Mouse (Mus musculus) adrenal gland, postnatal 25 days (tissue): Measurements from ENCODE around the gene Tmem108. TPM values are rescaled to one million over a fixed set of nuclear protein-coding genes. Genes with fewer than 3 reads are reported as not detected.

ENCODE experiments used
- DNase-seq: peaks from one replicate; pipeline ENCODE4 v3.0.0; 2021; ENCODE audit warnings: mixed read lengths
- total RNA-seq: library from RNA; stranded (reverse); gene quantifications from 2 replicates; pipeline ENCODE4 v1.2.3, GENCODE M21; 2021

The Tmem108 gene
- total RNA-seq, 1 experiment from 2014 or later: 4.4 TPM

DNA sequence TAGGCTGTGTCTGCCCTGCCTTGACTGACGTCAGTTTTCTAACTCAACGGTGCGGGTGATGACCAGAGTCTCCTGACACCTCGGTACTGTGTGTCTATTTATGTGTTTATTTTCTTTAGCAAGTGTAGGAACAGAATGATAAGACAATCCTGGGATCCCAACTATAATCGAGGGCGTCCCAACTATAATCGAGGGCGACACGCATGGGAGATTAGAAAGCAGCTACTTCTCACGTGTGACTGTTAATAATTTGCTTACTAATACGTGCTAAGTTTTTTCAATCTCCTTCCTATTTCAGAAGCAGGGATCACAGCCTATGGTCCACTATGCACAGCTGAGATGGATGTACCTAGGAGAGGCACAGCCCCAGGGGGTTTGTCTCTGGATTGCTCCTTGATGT, 266.2 kb downstream of the Tmem108 start:
- DNase-seq: no peak

DNA sequence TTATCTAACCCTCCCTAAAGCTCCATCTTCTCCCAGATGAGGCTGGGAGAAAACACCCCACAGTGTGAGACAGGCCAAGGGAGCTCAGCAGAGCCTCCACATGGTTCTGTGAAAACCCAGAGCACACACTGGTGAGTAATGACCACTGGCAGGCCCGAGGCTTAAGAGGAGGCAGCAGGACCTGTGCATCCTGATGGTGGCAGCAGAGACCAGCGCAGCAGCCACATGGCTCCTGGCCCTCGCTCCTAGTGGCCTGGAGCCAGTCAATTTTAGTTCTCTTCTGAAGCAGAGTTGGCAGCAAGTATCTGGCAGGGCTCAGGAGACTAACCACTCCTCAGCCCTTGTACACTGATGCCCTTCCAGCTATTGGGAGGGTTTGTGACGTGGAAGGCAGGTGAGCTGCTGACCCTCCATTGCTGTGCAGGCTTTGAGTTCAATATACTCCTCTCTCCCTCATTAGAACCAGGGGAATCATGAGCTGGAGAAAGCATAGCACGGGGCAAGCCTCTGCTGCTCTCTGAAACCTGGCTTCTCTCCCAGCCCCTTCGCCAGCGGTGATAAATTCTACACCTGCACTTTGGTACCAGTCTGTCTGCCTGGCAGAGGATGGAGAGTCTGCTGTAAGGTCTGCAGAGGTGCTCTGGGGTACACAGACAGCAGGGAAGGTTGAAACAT, 267.2 kb downstream of the Tmem108 start:
- DNase-seq: peak; percentile 75

DNA sequence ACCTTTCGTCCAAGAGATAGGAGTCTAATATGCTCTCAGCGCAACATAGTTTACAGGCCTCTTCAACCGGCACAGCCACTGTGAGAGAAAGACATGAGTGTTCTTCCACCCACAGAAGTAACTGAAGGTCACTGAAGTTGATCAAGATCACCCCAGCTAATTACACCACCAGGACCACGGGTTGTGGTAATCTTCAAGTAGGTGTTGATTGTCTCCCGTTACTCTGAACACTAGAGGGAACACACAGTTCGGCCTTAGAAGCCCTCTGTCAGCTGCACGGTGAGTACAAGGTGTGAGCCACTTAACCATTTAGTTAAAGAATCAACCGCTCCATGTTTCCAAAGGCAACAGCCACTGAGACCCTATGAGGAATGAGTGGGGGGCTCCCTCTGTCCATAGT, 269.7 kb downstream of the Tmem108 start:
- DNase-seq: no peak

DNA sequence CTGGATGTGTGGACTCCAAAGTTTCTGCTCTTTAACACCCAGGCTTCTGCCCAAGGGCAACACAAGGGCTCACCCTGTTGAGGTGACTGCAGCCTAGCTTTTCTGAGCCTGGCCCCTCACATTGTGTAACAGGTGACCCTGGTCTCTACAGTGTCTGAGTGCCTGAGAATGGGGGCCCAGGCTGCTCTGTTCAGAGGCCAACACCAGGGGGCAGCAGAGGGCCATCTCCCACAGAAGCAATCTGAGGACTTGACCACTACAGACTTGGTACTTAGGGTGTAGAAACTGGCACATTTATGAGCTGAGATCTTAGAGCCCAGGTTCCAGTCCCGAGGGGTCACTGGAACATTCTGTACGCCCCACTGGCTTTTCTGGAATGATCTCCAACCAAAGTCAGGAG, 271.2 kb downstream of the Tmem108 start:
- DNase-seq: peak; percentile 86

DNA sequence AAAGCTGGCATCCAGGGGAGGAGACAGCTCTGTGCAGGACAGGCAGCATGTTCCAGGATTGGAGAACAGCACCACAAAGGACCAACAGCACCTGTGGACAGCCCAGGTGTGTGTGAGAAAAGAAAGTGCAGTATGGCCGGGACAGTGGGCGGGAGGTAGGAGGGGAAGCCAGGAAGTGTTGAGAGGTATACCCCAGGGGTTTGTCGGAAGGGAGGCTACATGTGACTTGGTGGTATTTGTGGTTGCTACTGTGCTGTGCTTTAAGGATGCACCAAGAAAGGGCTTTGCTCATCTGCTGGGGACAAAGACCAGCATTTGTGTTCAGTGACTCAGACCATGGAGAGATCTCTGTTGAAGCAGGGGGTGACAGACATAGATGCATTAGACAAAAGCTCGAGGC, 271.8 kb downstream of the Tmem108 start:
- no peak for DNase-seq

DNA sequence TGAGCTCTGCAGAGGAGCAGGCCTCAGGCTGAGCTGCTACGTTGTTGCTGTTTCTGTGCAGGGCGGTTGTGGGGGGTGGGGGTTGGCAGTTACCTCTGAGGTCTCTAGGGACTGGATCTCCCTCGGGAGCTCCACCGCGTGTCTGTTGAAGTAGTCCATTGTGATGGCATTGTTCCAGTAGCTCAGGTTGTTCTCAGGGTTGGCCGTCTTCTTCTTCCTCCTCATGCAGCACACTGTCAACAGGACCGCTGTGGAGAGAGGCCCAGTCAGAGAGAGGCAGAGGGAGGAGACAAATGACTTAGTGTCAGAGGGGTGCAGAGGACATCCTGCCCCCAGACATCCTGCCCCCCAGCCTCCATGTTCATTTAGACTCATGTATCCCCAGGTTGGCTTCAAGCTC, 272.5 kb downstream of the Tmem108 start:
- DNase-seq: no peak

DNA sequence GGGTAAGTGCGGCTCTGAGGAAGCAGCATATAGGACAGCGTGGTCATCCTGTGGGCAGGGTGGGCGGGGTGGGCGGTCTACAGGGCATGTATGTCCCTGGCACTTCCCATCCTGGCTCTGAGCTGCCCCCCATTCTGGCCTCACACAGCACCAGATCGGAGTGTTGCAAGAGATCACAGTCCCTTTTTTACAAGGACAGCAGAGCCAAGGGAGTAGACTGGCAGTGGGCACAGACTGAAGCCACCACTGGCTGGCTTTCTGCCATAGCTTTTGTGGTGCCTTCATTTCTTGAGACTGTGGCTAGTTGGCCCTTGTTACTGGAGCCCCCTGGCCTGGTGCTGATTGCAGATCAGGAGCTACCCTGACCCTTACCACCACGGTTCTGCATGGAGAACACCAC, 275.4 kb downstream of the Tmem108 start:
- DNase-seq: no peak

DNA sequence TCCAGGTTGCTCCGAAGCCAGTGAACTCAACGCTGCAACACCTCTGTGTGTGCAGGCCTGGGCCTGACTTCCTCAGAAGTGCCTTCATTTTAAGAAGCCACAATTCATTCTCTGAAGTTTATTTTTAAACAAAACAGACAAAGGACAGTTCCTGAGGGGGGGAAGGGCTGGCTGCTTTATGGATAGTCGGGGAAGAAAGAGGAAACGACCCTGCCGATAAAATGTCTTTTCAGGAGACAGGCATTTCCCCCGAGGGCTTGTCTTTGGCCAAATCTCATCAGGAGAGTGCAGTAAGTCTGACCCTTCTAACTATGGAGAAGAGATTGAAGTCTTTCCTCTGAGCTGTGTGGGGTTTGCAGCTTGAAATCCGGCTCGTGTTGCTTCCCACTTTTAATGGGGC, 276.0 kb downstream of the Tmem108 start:
- no peak for DNase-seq

DNA sequence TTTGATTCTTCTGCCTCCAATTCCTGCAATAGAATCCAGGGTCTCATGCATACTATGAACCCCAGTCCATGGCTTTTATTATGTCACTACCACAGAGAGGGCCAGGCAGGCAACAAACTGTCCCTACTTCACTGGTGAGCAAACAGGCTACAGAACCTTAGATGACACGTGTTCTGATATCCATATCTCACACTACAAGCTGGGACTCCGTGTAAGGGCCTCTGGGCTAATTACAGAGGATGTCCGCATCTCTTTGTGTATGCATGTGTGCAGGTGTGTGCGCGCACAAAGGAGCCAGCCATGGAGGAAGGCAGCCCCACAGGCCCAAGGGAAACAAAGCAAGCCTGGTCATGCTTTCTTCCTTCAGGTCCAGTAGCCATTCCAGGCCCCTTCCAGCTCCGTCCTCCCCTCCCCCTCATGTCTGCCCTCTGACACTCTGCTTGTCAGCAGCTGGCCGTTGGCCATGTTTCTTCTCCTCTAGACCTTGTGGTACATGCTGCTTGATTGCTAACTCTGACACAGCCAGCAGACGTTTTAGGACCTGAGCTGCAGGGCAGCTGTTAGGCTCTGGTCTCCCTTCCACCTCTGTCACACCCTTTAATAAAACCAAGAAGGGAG, 280.9 kb downstream of the Tmem108 start:
- no peak for DNase-seq

DNA sequence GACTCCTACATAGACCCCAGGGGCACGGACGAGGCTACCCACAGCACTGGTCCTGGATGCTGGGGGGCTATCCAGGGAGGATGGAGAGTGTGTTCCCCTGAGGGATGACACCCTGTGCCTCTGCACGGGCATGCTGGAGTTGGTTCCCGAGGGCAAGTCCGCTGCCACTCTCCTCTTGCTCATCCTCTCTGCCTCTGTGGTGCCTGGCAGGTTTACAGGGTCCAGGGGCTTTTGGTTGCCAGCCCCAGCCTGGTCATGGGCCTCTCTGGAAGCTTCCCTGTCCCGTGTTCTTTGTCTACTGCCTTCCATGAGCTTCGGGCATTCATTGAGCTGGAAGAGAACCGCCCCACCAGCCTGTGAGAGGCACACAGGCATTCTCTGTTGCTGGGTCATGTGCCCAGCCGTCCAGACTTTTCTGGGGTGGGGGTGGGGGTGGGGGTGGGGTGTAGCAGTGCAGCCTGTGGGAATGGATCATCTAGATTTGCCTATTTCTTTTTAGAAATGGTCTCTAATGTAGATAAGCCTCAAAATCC, 281.5 kb downstream of the Tmem108 start, which contains the start of gene Bfsp2:
Bfsp2 (minus strand) TSS at position 377 of the 533 bp plus-strand sequence.
- no peak for DNase-seq

DNA sequence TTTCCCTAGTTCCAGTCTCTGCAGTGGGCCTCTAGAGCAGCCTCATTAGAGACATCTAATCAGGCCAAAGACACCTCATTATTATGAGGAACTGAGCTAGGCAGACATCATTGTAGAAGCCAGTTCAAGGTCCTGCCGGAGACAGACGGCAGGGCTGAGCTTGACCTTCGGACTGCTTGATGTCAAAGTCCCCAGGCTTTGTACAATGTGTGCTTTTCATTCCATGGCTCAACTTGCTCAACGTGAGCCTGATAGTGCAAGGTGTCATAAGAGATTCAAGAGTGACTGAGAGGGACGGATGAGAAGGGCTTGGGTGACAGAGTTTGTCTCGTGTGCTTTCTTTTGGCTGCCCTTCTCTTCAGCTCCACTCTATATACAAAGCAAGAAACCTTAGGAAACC, 286.2 kb downstream of the Tmem108 start:
- DNase-seq: no peak

DNA sequence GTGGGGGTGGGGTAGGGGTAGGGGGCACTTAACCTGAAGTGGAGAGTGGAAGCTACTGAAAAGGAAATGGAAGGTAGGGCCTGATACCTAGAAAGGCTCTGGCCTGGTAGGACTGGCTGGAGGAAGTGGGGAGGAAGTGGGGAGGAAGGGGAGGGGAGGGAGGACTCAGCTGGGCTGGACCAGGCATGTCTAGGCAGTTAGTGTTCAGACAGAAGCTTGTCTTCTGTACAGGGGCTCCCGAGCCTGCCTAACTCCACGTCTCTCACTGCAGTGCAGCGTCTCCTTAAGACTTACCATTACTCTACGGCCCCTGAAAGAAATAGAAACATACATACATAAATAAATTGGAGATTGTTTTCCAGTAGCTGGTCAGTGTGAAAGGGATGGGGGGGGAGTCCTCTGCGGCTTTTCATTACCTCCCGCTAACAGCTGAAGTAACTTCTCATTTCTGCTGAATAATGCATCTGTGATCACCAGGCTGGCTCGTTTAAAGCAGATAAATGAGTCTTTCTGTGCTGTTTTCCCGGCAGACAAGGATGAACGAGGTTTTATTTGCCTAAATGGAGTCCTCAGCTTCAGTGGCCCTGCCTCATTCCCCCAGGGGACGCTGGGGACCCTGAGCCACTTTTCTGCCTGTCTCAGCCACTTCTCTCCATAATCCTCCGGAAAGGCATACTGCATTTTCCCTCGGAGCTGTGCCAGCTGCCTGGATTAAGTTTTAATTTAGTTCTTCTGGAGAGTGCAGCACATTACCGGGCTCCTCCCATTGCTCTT, 287.5 kb downstream of the Tmem108 start:
- no peak for DNase-seq

DNA sequence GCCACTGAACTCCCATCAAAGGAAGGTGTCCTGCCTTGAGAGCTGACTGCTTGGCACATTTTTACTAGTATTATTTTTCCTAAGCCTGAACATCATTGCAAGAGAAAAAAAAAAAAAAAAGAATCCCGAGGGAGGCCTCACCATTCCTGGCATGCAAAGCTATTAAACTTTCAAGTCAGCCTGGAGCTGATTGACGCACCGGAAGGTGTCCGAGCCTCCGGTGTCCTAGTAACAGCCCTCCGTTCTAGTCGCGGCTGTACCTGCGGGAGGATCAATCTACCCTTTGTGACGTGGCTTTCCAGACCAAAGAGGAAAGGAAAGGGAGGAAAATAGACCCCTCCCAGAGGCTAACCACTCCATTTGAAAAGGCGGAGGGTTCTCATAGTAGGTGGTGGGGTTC, 289.9 kb downstream of the Tmem108 start:
- no peak for DNase-seq

DNA sequence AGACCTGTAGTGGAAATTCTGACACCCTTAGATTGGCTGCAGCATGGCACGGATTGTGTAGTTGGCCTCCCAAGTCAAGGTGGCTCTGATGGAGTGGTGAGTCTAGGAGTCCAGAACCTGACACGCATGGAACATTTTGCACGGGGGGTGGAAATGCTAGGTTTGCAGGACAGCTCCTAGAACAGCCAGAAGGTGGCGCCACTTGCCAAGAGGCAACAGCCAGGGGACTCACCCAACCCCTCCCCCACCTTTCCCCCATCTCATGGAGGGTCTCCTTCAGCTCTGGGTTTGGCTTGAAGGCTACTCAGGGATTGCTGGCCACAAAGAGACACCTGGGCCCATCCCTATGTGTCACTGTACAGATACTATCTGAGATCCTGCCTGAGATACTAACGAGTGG, 292.1 kb downstream of the Tmem108 start:
- DNase-seq: peak; percentile 37

DNA sequence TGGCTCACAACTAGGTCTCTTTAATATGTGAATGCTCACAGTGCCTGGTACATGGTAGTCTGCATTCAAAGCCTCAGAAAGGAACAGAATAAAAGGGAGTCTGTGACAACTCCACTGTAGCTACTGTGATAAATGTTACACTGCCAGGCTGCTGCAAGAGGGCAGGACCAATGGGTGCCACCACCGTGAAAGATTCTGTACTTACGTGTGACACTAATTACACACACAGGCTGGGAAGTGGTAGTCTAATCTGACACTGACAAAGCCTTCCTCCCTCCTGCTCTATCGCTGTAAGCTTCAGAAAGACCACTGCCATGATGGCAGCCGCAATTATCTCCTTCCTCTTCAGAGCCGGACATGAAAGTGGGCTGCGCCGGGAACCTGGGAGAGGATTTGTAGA, 292.7 kb downstream of the Tmem108 start:
- no peak for DNase-seq

DNA sequence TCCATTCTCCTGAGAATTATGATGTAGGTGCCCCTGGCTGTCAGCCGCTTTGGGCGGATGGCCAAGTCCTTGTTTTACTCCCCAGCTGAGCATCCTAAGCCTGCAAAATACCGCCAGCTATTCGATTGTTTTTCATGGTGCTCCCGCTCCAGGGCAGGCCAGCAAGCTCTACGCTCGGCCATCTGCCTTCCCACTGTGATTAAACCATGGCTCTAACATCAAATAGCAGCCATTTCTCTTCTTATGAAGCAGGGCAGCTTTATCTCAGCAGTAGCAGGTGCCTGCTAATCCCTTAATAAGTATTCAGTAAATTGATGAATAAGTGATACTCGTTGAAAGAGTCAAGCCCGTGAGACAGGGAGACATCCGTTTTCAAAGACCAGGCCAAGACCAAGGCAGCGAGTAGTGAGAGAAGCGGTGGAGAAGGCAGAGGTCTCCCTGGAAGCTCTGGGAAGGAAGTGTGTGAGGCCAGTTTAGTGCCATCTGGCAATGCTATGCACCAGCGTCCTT, 295.9 kb downstream of the Tmem108 start:
- no peak for DNase-seq

DNA sequence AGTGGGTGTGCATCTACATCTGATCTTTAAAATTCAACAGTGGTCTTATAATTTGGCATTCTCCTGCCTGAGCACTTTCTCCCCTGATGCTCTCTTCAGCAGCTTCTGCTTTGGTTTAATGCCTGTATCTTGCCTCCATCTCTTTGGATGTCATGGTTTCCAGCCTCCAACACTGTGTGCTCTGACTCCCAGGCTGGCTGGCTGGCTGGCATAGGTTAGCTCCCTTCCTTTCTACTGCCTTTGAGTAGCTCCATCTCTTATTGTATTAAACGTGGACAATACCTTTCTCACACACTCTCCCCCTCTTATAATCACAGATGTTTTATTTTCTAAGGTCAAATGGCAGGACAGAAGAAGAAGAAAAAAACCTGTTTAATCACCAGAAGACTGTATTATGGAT, 296.3 kb downstream of the Tmem108 start:
- no peak for DNase-seq

DNA sequence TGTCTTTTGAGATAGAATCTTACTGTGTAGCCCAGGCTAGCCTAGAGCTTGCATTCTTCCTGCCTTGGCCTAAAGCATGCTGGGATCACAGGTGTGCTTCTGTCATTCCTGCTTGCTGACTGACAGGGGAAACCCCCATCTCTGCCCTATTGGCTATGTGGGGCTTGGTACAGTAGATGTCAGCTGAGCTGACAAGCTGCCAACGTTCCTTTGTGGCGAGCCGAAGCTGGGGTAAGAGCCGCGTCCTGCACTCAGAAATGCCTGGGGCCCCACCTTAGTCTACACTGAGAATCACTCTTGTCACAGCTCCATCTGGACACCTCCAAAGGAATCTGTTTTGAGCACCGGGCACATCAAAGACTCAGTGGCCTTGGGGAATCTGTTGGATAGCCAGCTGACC, 297.8 kb downstream of the Tmem108 start:
- no peak for DNase-seq

DNA sequence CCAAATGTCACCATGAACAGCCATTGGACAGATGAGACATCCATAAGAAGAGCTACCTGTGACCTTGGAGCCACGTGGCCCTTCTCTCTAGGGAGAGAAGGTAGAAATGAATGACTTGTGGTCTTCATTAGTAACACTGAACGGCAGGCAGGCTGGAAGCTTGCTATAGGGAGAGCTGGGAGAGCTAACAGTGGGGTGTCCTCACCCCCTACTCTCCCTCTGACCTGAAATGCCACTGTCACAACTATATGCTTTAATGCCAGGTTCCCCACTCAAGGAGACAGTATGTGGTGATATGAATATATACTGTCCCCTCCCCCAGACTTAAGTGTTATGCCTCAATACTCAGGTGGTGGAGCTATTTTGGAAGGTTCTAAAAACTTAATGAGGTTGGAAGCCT, 301.8 kb downstream of the Tmem108 start:
- DNase-seq: no peak

DNA sequence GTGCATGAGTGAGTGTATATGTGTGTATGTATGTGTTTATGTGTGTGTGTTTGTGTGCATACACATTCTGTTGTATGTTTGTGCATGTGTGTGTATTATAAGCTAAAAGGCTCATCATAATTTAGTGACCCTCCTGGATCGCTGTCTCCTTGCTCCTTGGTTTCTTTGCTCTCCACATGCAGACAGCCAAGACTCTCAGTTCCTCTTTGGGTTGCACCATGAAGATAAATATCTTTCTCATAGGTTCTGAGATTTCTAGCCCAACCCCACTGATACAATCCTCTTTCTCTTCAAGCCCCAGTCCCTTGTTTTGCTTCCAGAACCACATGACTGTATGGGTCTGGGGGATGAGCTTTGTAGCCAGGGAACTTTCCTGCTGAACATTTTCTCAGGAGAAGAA, 302.3 kb downstream of the Tmem108 start:
- no peak for DNase-seq

DNA sequence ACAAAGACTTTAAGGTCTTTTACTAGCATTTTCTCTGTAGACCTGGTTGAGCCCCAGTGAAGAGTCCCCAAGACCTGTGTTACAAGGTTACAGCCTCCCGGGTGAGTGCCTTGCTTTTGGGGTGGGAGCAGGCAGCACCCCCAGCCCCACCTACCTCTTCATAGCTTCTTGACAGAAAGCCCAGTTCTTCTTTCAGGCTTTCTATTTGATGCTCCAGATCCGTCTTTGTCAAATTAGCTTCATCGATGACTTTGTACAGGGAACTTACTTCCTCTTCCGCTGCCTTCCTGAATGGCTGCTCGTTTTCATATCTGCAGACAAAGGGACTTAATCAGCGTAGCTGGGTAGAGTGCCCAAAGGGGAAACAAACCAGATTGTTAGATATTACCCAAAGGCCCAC, 312.0 kb downstream of the Tmem108 start:
- DNase-seq: no peak

DNA sequence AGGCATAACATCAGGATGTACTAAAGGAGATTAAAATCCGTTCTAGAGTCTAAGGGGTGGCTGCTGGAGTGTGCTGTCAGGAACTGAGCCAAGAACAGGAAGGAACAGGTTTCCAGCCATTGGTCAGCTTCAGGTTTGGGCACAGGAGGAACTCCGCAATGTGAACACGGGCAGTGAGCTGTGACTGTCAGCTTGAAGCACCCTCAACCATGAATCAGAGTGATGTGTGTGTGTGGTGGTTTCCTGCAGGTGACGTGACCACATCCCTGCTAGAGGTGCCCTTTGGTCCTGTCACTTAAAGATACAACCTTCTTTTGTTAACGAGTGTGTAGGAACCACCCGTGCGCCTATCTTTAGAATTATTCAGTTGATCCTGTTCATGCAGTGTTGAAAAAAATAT, 312.5 kb downstream of the Tmem108 start:
- no peak for DNase-seq

DNA sequence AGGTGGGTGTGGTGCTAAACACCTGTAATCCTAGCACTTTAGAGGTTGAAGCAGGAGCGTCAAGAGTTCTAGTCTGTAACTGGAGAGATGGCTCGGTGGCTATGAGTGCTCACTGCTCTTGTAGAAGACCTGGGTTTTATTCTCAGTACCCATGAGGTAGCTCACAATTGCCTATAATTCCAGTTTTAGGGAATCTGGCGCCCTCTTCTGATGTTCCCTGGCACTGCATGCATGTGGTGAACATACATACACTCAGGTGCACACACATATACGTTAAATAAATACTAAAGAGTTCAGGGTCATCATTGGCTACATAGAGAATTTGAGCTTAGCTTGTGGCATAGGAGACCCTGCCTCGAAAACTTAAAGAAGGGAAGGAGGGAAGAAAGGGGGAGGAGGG, 317.0 kb downstream of the Tmem108 start:
- DNase-seq: no peak
